Mouse (Mus musculus) Patski (cell line): ENCODE measurements around the gene Gm10322. TPM values are rescaled to one million over a fixed set of nuclear protein-coding genes. Genes with fewer than 3 reads are reported as not detected.

Experiments
- ATAC-seq: fragments of 100-300 bp; one replicate; pipeline ENCODE4 v1.8.0; 2021
- CTCF ChIA-PET: fragments of 350-600 bp; sonication (Branson Sonifier 250); formaldehyde crosslinking; loops from one replicate; lab custom pipeline; 2022; ENCODE audit warnings: inconsistent platforms; lab: Charles Lee
- POLR2A ChIA-PET: fragments of 350-600 bp; sonication (Branson Sonifier 250); formaldehyde crosslinking; loops from one replicate; lab custom pipeline; 2022; ENCODE audit warnings: antibody characterized with exemption, inconsistent platforms; lab: Charles Lee
- DNase-seq: peaks from one replicate; pipeline ENCODE4 v3.0.0-alpha.2; 2011; ENCODE audit warnings: low read depth, low spot score
- H3K27me3 ChIP-seq: fragments of 371-371 bp; one replicate; pipeline ENCODE4 v1.5.1; 2021
- CTCF ChIP-seq: fragments of 100-300 bp; IDR thresholded peaks from one replicate; pipeline ENCODE4 v1.5.1; 2021
- in situ Hi-C: fragments of 300-500 bp; cut with MboI; formaldehyde crosslinking; loops from 3 replicates; pipeline ENCODE4 v1.11.1; 2018; ENCODE audit warnings: low pct_unique_long_range_greater_than_20kb, mixed read lengths
- polyA plus RNA-seq: library from polyadenylated mRNA; unstranded; gene quantifications from one replicate; pipeline ENCODE4 v1.2.3, GENCODE M21; 2021

The Gm10322 gene
- polyA plus RNA-seq, 1 experiment from 2014 or later: not detected

DNA sequence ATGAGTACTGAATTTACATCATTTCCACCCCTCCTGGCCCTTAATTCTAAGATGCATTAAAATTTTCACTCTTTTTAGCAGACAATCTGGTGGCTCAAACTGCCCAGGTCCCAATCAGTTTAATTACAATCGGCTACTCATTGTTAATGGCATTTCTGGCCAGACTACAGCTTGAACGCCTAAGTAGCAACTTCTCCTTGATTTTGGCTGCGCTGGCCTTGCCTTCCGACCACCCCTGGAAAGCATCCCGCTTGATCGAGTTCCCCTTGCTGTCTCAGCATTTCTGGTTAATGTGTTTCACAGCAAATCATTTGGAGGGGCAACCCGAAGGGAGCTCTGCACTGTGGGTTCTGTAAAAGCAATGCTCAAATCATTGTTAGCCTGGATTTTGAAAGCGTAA, 13.8 kb upstream of the Gm10322 start:
- ChIA-PET CTCF (interaction anchor here (1.0 kb wide), 1 partner anchor 11 kb away, joined by 3 read pairs; no protein-coding TSS in a partner anchor), POLR2A (no interaction called here)
- DNase-seq: no peak
- no peak for TF ChIP-seq CTCF
- ATAC-seq: no peak
- no peaks in the 10 kb centered on the region for H3K27me3 ChIP-seq
- in situ Hi-C loops: no loop called here

DNA sequence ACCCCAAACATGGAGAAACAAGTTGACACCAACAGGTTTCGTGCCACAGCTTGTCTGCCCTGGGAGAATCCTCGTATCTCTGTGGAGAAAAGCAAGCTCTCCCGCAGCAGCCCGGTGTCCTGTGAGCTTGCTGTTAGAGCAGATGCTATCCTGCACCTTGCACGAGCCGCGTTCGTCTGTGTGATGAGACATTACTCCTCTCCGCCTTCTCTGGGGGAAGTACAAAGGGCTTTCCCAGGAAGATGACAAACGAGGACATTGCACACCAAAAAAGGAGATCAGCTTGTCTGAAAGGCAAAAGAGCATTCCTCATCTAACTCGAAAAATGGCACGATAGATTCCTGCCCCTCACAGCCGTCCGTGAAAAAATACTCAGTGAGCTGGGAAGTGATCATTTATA, 13.0 kb upstream of the Gm10322 start:
- ChIA-PET CTCF (no interaction called here), POLR2A (interaction anchor here (0.8 kb wide), 1 partner anchor 99 kb away, joined by 3 read pairs; no protein-coding TSS in a partner anchor)
- TF ChIP-seq CTCF: no peak
- H3K27me3 ChIP-seq: no peaks in the 10 kb centered on the region
- in situ Hi-C loops: no loop called here
- DNase-seq (no peak), ATAC-seq (no peak)

DNA sequence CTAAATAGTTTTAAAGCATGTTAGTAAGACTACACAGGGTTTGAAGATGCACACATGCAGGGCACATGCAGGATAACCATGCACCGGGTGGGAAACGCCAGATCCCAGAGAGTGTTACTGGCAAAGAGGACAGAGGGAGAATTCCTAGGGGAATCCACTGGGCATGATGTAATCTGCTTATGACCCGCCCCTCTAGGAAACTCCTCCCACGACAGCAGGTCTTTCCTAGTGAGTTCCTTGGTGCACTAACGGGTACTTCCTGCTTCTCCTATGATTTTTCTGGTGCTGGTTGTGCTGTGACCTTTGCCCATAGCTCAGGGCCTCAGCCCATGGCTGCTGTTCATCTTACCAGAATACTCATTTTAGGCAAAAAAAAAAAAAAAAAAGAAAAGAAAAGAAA, 12.0 kb upstream of the Gm10322 start:
- in situ Hi-C loops: no loop called here
- no peak for DNase-seq
- no peak for TF ChIP-seq CTCF
- no peak for ATAC-seq
- ChIA-PET POLR2A (no interaction called here), CTCF (interaction anchor here (0.5 to 1.4 kb wide), 2 partner anchors 29 to 109 kb away, joined by 3 read pairs; no protein-coding TSS in a partner anchor)
- H3K27me3 ChIP-seq: no peaks in the 10 kb centered on the region

- no peaks in the 10 kb centered on the region for H3K27me3 ChIP-seq
- no peak for TF ChIP-seq CTCF
- POLR2A ChIA-PET: no interaction called here
- DNase-seq (no peak), ATAC-seq (no peak)
- CTCF ChIA-PET: interaction anchor here (1.4 kb wide), 1 partner anchor 110 kb away, joined by 3 read pairs; no protein-coding TSS in a partner anchor
- in situ Hi-C loops: no loop called here
These were observed 10.9 kb upstream of the Gm10322 start for GRCm38 (mm10) chr10:59604879-59605464.

GRCm38 (mm10) chr10:59613276-59613675, 2.6 kb upstream of the Gm10322 start:
- ChIA-PET POLR2A (interaction anchor here (0.6 to 0.7 kb wide), 2 partner anchors 111 to 267 kb away, joined by 4 to 12 read pairs; no protein-coding TSS in a partner anchor), CTCF (no interaction called here)
- ATAC-seq (no peak), DNase-seq (no peak)
- in situ Hi-C loops: no loop called here
- TF ChIP-seq CTCF: no peak
- H3K27me3 ChIP-seq: no peaks in the 10 kb centered on the region

DNA sequence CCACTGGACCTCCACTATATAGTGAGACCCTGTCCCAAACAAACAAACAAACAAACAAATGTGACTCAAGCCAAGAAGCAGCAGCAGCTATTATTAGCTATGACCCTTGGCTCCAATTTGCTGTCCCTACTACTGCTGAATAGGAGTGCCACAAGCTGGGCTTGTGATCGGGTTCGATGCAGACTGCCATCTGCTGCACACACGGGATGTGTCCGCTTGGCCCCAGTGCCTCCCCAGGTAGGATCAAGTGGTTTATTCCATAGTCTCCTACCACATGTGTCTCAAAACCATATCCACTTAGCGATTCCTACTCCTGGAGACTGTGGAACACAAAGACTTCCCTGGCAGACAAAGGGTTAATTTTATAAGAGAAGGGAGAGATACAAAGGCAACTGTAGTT, 1.7 kb upstream of the Gm10322 start:
- in situ Hi-C loops: no loop called here
- DNase-seq (no peak), ATAC-seq (no peak)
- POLR2A ChIA-PET: no interaction called here
- no peaks in the 10 kb centered on the region for H3K27me3 ChIP-seq
- CTCF ChIA-PET: interaction anchor here (1.4 kb wide), 1 partner anchor 20 kb away, joined by 3 read pairs; no protein-coding TSS in a partner anchor
- TF ChIP-seq CTCF: no peak

DNA sequence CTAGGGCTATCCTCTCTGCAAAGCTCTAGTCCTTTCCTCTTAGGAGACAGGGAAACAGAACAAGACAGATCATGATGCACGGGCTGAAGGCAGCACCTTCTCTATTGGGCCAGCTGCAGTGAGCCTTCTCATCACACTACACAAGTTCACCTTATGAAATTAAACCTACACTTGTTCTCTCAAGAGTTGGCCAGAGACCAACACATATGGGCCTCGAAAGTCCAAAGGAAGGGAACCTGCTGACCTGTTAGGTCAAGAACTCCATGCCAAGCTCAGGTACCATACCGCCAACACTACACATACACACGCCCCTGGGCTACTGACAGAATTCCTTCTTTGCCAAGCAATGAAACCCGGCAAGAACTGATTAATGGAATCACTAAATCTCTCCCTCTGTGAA, 452 bp upstream of the Gm10322 start:
- TF ChIP-seq CTCF: no peak
- DNase-seq (no peak), ATAC-seq (no peak)
- H3K27me3 ChIP-seq: no peaks in the 10 kb centered on the region
- CTCF ChIA-PET: interaction anchor here (1.2 to 1.4 kb wide), 2 partner anchors 21 to 76 kb away, joined by 3 read pairs; no protein-coding TSS in a partner anchor
- POLR2A ChIA-PET: interaction anchor here (0.6 to 0.8 kb wide), 2 partner anchors 21 to 109 kb away, joined by 3 read pairs; no protein-coding TSS in a partner anchor
- in situ Hi-C loops: loop anchor here (5.0 kb wide), 1 partner anchor 202 kb away; no protein-coding TSS in a partner anchor

DNA sequence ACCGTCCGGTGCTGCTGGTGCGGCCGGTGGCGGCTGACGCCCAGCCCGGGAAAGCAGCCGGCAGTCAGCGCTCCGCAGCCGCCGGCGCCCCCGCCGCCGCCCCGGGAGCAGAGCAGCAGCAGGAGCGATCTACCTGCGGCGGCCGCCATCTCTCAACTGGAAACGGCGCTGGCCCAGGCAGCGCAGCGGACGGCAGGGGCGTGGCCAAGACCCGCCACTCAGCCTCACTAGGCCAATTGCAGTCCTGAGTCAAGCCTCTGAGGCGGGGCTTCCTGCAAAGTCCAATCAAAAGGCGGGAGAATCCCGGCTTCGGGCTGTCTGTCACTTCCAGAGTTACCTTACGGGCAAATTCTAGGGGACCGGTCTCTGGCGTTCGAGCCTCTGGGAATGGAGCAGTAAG, 659 bp downstream of the Gm10322 start, which contains the start of gene Mcu:
Gene Mcu (minus strand): TSS at position 171 of the 400 bp plus-strand sequence.
- in situ Hi-C loops: loop anchor here (5.0 kb wide), 1 partner anchor 201 kb away; no protein-coding TSS in a partner anchor
- ChIA-PET CTCF (no interaction called here), POLR2A (no interaction called here)
- peak; percentile 65 for DNase-seq
- H3K27me3 ChIP-seq: no peaks in the 10 kb centered on the region
- no peak for TF ChIP-seq CTCF
- ATAC-seq: peak; percentile 97

GRCm38 (mm10) chr10:59617776-59618175, 1.9 kb downstream of the Gm10322 start:
- ChIA-PET POLR2A (no interaction called here), CTCF (interaction anchor here (1.1 to 1.5 kb wide), 3 partner anchors 12 to 61 kb away, joined by 3 read pairs; no protein-coding TSS in a partner anchor)
- in situ Hi-C loops: loop anchor here (5.0 kb wide), 1 partner anchor 200 kb away; no protein-coding TSS in a partner anchor
- DNase-seq: no peak
- ATAC-seq: no peak
- TF ChIP-seq CTCF: no peak
- no peaks in the 10 kb centered on the region for H3K27me3 ChIP-seq

DNA sequence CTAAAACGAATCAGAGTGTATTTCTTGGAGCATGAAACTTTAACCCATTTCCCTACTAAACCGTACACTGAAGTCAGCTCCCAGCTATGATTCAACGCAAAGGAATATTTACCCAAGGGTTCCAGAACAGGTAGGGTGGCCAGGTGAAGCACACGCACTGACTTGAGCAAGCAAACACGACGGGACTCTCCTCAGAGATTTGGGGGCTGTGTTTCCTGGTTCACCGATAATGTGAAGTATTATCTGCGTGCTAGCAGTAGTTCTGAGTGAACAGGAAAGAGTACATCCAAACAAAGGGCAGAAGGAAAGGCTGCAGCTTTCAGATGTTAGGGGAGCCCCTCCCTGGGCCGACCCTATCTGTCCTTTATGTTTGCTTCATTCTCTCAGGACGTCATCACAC, 5.5 kb downstream of the Gm10322 start:
- H3K27me3 ChIP-seq: no peaks in the 10 kb centered on the region
- ATAC-seq (no peak), DNase-seq (no peak)
- ChIA-PET POLR2A (interaction anchor here (0.6 kb wide), 1 partner anchor 100 kb away, joined by 3 read pairs; no protein-coding TSS in a partner anchor), CTCF (no interaction called here)
- in situ Hi-C loops: no loop called here
- no peak for TF ChIP-seq CTCF

DNA sequence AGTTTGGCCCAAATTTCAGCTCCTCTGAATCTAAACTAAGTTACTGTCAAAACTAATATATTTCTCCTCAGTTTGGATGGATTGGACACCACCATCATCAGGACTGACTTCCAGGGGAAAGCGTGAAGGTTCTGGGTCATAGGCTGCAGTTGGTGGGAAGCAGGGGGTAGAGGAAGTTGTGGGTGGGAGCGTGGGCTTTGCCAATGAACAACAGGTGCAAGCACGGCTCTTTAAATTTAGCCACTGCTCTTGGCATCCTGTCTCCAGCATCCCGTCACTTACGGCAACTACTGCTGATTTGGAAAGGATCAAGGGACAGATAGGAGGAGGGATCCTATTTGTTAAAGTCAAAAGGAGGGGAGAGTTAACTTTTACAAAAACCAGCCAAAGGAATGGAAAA, 7.6 kb downstream of the Gm10322 start:
- in situ Hi-C loops: no loop called here
- ChIA-PET POLR2A (no interaction called here), CTCF (no interaction called here)
- TF ChIP-seq CTCF: no peak
- ATAC-seq (no peak), DNase-seq (no peak)
- no peaks in the 10 kb centered on the region for H3K27me3 ChIP-seq
